Mouse (Mus musculus): ENCODE data around the gene Entpd8.

Gene Entpd8

GRCm38 (mm10) chr2:25095109-25095850, 15.2 kb downstream of the Entpd8 start, which contains the start of gene Noxa1:
TSS of gene Noxa1 (minus strand) at chr2:25095149.
- in situ Hi-C loops (cut with MboI, MseI): no loop called here

GRCm38 (mm10) chr2:25098005-25098615, 18.0 kb downstream of the Entpd8 start:
- in situ Hi-C loops (cut with MboI, MseI): no loop called here

GRCm38 (mm10) chr2:25098956-25099355, 18.9 kb downstream of the Entpd8 start:
- in situ Hi-C loops (cut with MboI, MseI): no loop called here

GRCm38 (mm10) chr2:25099703-25100102, 19.6 kb downstream of the Entpd8 start:
- in situ Hi-C loops (cut with MboI, MseI): no loop called here

GRCm38 (mm10) chr2:25104122-25104521, 24.0 kb downstream of the Entpd8 start:
- in situ Hi-C loops (cut with MboI, MseI): no loop called here

GRCm38 (mm10) chr2:25106045-25106444, 25.9 kb downstream of the Entpd8 start:
- in situ Hi-C loops (cut with MboI, MseI): no loop called here

GRCm38 (mm10) chr2:25109487-25109886, 29.4 kb downstream of the Entpd8 start:
- in situ Hi-C loops (cut with MboI, MseI): no loop called here

GRCm38 (mm10) chr2:25110505-25111183, 30.5 kb downstream of the Entpd8 start:
- in situ Hi-C loops (cut with MboI, MseI): loop anchor here in 1 of 2 experiments (10.0 kb wide), 1 partner anchor 674 kb away; the partner anchor contains the start of gene Gm13539

- in situ Hi-C loops (cut with MboI, MseI): loop anchor here in 1 of 2 experiments (10.0 kb wide), 1 partner anchor 674 kb away; the partner anchor contains the start of gene Gm13539
These were observed 31.2 kb downstream of the Entpd8 start for GRCm38 (mm10) chr2:25111184-25111791.

- in situ Hi-C loops (cut with MboI, MseI): loop anchor here in 1 of 2 experiments (10.0 kb wide), 1 partner anchor 670 kb away; the partner anchor contains the start of gene Gm13539
These were observed 34.2 kb downstream of the Entpd8 start for GRCm38 (mm10) chr2:25114308-25114707.

- in situ Hi-C loops (cut with MboI, MseI): loop anchor here in 1 of 2 experiments (10.0 kb wide), 1 partner anchor 669 kb away; the partner anchor contains the start of gene Gm13539
These were observed 35.3 kb downstream of the Entpd8 start for GRCm38 (mm10) chr2:25115442-25115841.

GRCm38 (mm10) chr2:25120963-25121362, 40.9 kb downstream of the Entpd8 start:
- in situ Hi-C loops (cut with MboI, MseI): no loop called here

- in situ Hi-C loops (cut with MboI, MseI): no loop called here
These were observed 42.6 kb downstream of the Entpd8 start for GRCm38 (mm10) chr2:25122666-25123065.

GRCm38 (mm10) chr2:25123527-25123926, 43.4 kb downstream of the Entpd8 start:
- in situ Hi-C loops (cut with MboI, MseI): no loop called here

GRCm38 (mm10) chr2:25124411-25124810, 44.3 kb downstream of the Entpd8 start:
- in situ Hi-C loops (cut with MboI, MseI): no loop called here

GRCm38 (mm10) chr2:25125146-25125545, 45.0 kb downstream of the Entpd8 start:
- in situ Hi-C loops (cut with MboI, MseI): no loop called here

GRCm38 (mm10) chr2:25126011-25127010, 46.2 kb downstream of the Entpd8 start:
- in situ Hi-C loops (cut with MboI, MseI): no loop called here

GRCm38 (mm10) chr2:25127206-25127605, 47.1 kb downstream of the Entpd8 start:
- in situ Hi-C loops (cut with MboI, MseI): no loop called here

- in situ Hi-C loops (cut with MboI, MseI): no loop called here
These were observed 48.0 kb downstream of the Entpd8 start for GRCm38 (mm10) chr2:25128072-25128471.

- in situ Hi-C loops (cut with MboI, MseI): no loop called here
These were observed 51.5 kb downstream of the Entpd8 start for GRCm38 (mm10) chr2:25131601-25132000.
